Comparison of ENCODE assay signal across 8 mouse cellular contexts in genomic region chr5:96792936-96793718, GRCm38 (mm10). TPM values are rescaled to one million over a fixed set of nuclear protein-coding genes. Genes with fewer than 3 reads are reported as not detected.
DNase-seq lines count a peak whose midpoint lies in the region; ATAC-seq and TF ChIP-seq lines count a peak whose summit lies in the region.

Anxa3 (plus strand) TSS chr5:96793339.

- peak; percentile 25 for DNase-seq in layer of hippocampus, adult 11-12 months (ENCODE audit: low spot score)
- no peak for DNase-seq in layer of hippocampus, postnatal 36 days
- peak; percentile 59 for DNase-seq in kidney, adult 11 months
- DNase-seq in MN1 (ENCODE audit: low spot score) = no peak

- no peaks in the 10 kb centered on the region for H3K36me3 ChIP-seq in limb, embryonic 15.5 days
- no peaks in the 10 kb centered on the region for H3K36me3 ChIP-seq in midbrain, embryonic 15.5 days (replicated peaks)

- peak; percentile 73 for ATAC-seq in granulocyte monocyte progenitor cell, adult 5-6 weeks (replicated peaks; ENCODE audit: poor library complexity, severe bottlenecking)
- ATAC-seq in limb, embryonic 15.5 days (ENCODE audit: insufficient number of reproducible peaks, low FRiP score, low TSS enrichment, low read depth) = peak; percentile 48; the same call in 1 of the 2 replicates
- peak; percentile 56 for ATAC-seq in midbrain, embryonic 15.5 days (replicated peaks)

- H3K27ac ChIP-seq in cortical plate, adult 2 months (ENCODE audit: insufficient read depth, low read length) = peak within 1 kb of the TSS; percentile 95
- H3K27ac ChIP-seq in limb, embryonic 15.5 days = no peak within 1 kb of the TSS
- H3K27ac ChIP-seq in midbrain, embryonic 15.5 days = no peak within 1 kb of the TSS

- WGBS in limb, embryonic 15.5 days = 7% methylated on average over 25 of the region's 26 CpGs
- WGBS in midbrain, embryonic 15.5 days = 10% methylated on average over 26 of the region's 26 CpGs

- peak within 1 kb of the TSS; percentile 49 for H3K4me3 ChIP-seq in cortical plate, adult 2 months (ENCODE audit: insufficient read depth, low read length)
- H3K4me3 ChIP-seq in limb, embryonic 15.5 days = peak within 1 kb of the TSS; percentile 48
- peak within 1 kb of the TSS; percentile 38 for H3K4me3 ChIP-seq in midbrain, embryonic 15.5 days

- peak within 1 kb of the TSS; percentile 87 for H3K4me2 ChIP-seq in limb, embryonic 15.5 days
- H3K4me2 ChIP-seq in midbrain, embryonic 15.5 days = peak within 1 kb of the TSS; percentile 67

- H3K9me3 ChIP-seq in limb, embryonic 15.5 days = no peaks in the 10 kb centered on the region
- no peaks in the 10 kb centered on the region for H3K9me3 ChIP-seq in midbrain, embryonic 15.5 days

- peak within 1 kb of the TSS; percentile 47; the same call in 1 of the 2 replicates for H3K9ac ChIP-seq in limb, embryonic 15.5 days
- no peak within 1 kb of the TSS; the same call in 1 of the 2 replicates for H3K9ac ChIP-seq in midbrain, embryonic 15.5 days

- no peaks in the 10 kb centered on the region for H3K27me3 ChIP-seq in limb, embryonic 15.5 days
- 0 out of 2 replicates have a peak, but pooled peaks cover 5% of the 10 kb centered on the region for H3K27me3 ChIP-seq in midbrain, embryonic 15.5 days (replicated peaks)

- H3K4me1 ChIP-seq in cortical plate, adult 2 months (ENCODE audit: control insufficient read depth, insufficient read depth, low read length) = no peaks in the 10 kb centered on the region; the same call in 1 of the 2 replicates
- H3K4me1 ChIP-seq in limb, embryonic 15.5 days = peaks cover 7% of the 10 kb centered on the region; the same call in 1 of the 2 replicates
- H3K4me1 ChIP-seq in midbrain, embryonic 15.5 days = peaks cover 5% of the 10 kb centered on the region

- no peak for TF ChIP-seq POLR2A in cortical plate, adult 2 months (IDR thresholded peaks at IDR 0.05; ENCODE audit: extremely low read depth, insufficient read depth, low read length)

- no peak for TF ChIP-seq CTCF in cortical plate, adult 2 months (IDR thresholded peaks at IDR 0.05; ENCODE audit: extremely low read depth, insufficient read depth, low read length)

RNA-seq across cellular contexts. Expression of gene Anxa3, which starts in this region (rescaled TPM):
- 10 to 100 TPM in 1 of 2 experiments, 1 to 10 TPM in 1; 10.0 to 10.6 TPM for total RNA-seq in layer of hippocampus, postnatal 36 days (2021)
- polyA plus RNA-seq in cortical plate, adult 2 months (2012; rRNA removed) = 21.5 and 22.7 TPM in 2 replicates
- 313 and 403 TPM in 2 replicates for total RNA-seq in granulocyte monocyte progenitor cell, adult 5-6 weeks (2014; fragmentation: Nextera tagmentation)
- 343 and 367 TPM in 2 replicates for total RNA-seq in granulocyte monocyte progenitor cell, adult 5-6 weeks (2017)
- polyA plus RNA-seq in limb, embryonic 15.5 days (2015; fragmentation: Nextera tagmentation; extraction: Ambion mirVana) = 54.8 and 55.0 TPM in 2 replicates
- polyA plus RNA-seq in midbrain, embryonic 15.5 days (2015; fragmentation: Nextera tagmentation; extraction: Ambion mirVana) = 30.5 and 34.9 TPM in 2 replicates

Comparison
In these comparisons a context has a peak if more than half of its experiments do, and no peak if none do; other contexts are left out.
1. RNA of gene Anxa3 (total RNA-seq): 313 to 403 TPM in granulocyte monocyte progenitor cell, adult 5-6 weeks; 10.0 to 10.6 TPM in layer of hippocampus, postnatal 36 days; every median in the first group is over 10 times any median in the second.
2. DNase-seq: peak in layer of hippocampus, adult 11-12 months (single experiment) and kidney, adult 11 months (single experiment); none in layer of hippocampus, postnatal 36 days (0 of 2) and MN1 (single experiment).
3. Peak in every context shown above with its lines, with median percentiles within 50 percentile points of each other: H3K4me3 ChIP-seq and ATAC-seq.